Mouse (Mus musculus) heart, embryonic 16.5 days (tissue): ENCODE results near the gene Syne2. TPM values are rescaled to one million over a fixed set of nuclear protein-coding genes. Genes with fewer than 3 reads are reported as not detected.

Experiments
- ATAC-seq: fragments of 200-750 bp; cut with Nextera tagmentation; replicated peaks from 2 replicates; pipeline ENCODE4 v1.8.0; 2017; ENCODE audit warnings: moderate number of reproducible peaks; ENCODE audit not compliant: insufficient read depth, low FRiP score; ENCODE audit errors: extremely low read depth
- H3K27ac ChIP-seq: fragments of 300-500 bp; sonication (generic); 2 replicates; pipeline ENCODE4 v1.5.1; 2014; ENCODE audit warnings: mild to moderate bottlenecking, low read length, control low read depth, moderate library complexity
- H3K27me3 ChIP-seq: fragments of 300-500 bp; sonication (generic); 2 replicates; pipeline ENCODE4 v1.6.1; 2014; ENCODE audit warnings: low read length, mixed read lengths; ENCODE audit not compliant: control insufficient read depth, insufficient read depth
- H3K36me3 ChIP-seq: fragments of 300-500 bp; sonication (generic); 2 replicates; pipeline ENCODE4 v1.6.1; 2014; ENCODE audit not compliant: control insufficient read depth, insufficient read depth
- H3K4me1 ChIP-seq: fragments of 300-500 bp; sonication (generic); 2 replicates; pipeline ENCODE4 v1.6.1; 2014; ENCODE audit warnings: low read length, mixed read lengths; ENCODE audit not compliant: control insufficient read depth, insufficient read depth
- H3K4me2 ChIP-seq: fragments of 300-500 bp; sonication (generic); 2 replicates; pipeline ENCODE4 v1.6.1; 2014; ENCODE audit warnings: low read depth, mild to moderate bottlenecking, control low read depth, low read length
- H3K4me3 ChIP-seq: fragments of 300-500 bp; sonication (generic); 2 replicates; pipeline ENCODE4 v1.5.1; 2014; ENCODE audit warnings: mild to moderate bottlenecking, control low read depth, low read length
- H3K9ac ChIP-seq: fragments of 300-500 bp; sonication (generic); 2 replicates; pipeline ENCODE4 v1.6.1; 2014; ENCODE audit warnings: low read length, control low read depth
- H3K9me3 ChIP-seq: fragments of 300-500 bp; sonication (generic); replicated peaks from 2 replicates; pipeline ENCODE4 v1.6.1; 2016; ENCODE audit warnings: low read length; ENCODE audit not compliant: control insufficient read depth
- WGBS: fragments of 180-500 bp; shearing (Covaris S2); extraction: QIAGEN DNeasy Blood & Tissue Kit; methylation state at CpG from one replicate; pipeline ENCODE4 v1.1.7; 2014; 5-methylcytosine and 5-hydroxymethylcytosine counted together
- polyA plus RNA-seq: library from polyadenylated mRNA; unstranded; fragments of >200 nt; fragmentation: Nextera tagmentation; extraction: Ambion mirVana; gene quantifications from 2 replicates; pipeline ENCODE4 v1.2.1, GENCODE M21; 2015

Syne2 gene
- polyA plus RNA-seq, 1 experiment from 2014 or later = 38.4 TPM

DNA sequence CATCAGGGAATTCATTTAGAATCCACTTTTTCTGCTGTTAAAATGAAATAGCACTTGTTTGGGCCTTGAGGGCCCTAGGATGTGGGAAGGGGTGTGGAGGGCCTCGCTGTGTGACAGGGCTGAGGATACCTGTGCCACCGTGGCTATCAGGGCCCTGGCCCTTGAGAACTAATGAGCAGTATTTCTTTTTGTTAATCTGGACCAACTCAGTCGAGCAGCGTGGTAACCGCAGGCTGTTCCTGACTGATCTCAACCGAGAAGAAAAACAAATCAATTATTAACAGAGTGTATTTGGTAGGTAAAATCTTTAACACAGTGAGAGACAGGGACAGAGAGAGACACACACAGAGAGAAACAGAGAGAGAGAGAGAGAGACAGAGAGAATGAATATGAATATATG is 34.5 kb downstream of the Syne2 start:
- WGBS = 64% methylated on average over 6 of the region's 6 CpGs
- no peak overlapping the region for H3K9ac ChIP-seq
- H3K27me3 ChIP-seq = no peaks in the 10 kb centered on the region
- no peak for ATAC-seq
- no peak overlapping the region for H3K27ac ChIP-seq
- H3K36me3 ChIP-seq = no peaks in the 10 kb centered on the region
- peaks cover 33% of the 10 kb centered on the region for H3K4me1 ChIP-seq
- no peaks in the 10 kb centered on the region for H3K9me3 ChIP-seq
- no peak overlapping the region for H3K4me3 ChIP-seq
- no peak overlapping the region for H3K4me2 ChIP-seq

DNA sequence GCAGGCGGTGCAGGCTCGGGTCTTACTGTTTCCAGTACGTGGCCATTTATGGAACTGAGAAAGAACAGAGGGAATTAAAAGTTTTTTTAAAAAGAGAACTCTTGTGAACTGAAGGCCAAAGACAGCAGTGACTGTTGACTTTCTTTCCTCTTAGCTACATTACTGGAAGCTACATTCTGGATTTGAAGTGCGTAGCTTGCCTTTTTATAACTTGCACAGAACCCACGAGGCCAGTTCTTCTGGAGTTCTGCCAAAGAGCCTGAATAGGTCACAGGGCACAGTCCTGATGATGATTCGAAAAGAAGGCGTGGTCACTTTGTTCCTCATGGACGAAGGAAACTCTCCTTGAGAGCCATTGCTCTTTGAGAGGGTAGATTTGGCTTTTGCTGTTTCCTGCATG is 35.6 kb downstream of the Syne2 start:
- H3K9me3 ChIP-seq = no peaks in the 10 kb centered on the region
- 0 out of 2 replicates have a peak, but pooled peaks have one; percentile 21 for ATAC-seq
- H3K27ac ChIP-seq = peak overlapping the region; percentile 77
- peak overlapping the region; percentile 53 for H3K9ac ChIP-seq
- 7% methylated on average over 8 of the region's 8 CpGs for WGBS
- H3K4me3 ChIP-seq = peak overlapping the region; percentile 36
- no peaks in the 10 kb centered on the region for H3K36me3 ChIP-seq
- H3K27me3 ChIP-seq = no peaks in the 10 kb centered on the region
- peaks cover 33% of the 10 kb centered on the region for H3K4me1 ChIP-seq
- H3K4me2 ChIP-seq = peak overlapping the region; percentile 63

DNA sequence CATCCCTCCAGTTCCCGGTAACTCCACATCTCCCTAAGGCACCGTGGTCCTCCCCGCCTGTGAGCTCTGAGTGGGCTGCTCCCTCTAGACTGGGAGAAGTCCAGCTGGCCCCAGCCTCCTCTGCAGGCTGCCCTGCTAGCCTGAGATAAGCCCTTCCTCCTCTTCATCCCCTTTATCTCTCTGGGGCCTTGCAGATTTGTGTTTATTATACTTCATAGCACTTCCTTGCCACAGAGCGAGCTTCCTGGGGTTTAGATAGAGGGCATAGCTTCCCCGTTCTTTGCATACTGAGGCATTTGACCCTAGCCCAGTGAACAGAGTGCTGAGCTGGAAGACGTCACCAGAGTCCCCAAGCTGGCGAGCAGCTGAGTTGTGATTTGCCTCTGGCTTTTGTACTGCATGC is 37.1 kb downstream of the Syne2 start:
- H3K9ac ChIP-seq = peak overlapping the region; percentile 43; the same call in 1 of the 2 replicates
- no peaks in the 10 kb centered on the region for H3K27me3 ChIP-seq
- no peaks in the 10 kb centered on the region for H3K9me3 ChIP-seq
- ATAC-seq = peak; percentile 68
- peak overlapping the region; percentile 74 for H3K27ac ChIP-seq
- WGBS = 20% methylated on average over 7 of the region's 7 CpGs
- peaks cover 33% of the 10 kb centered on the region for H3K4me1 ChIP-seq
- H3K4me2 ChIP-seq = peak overlapping the region; percentile 41
- no peaks in the 10 kb centered on the region for H3K36me3 ChIP-seq
- no peak overlapping the region for H3K4me3 ChIP-seq

DNA sequence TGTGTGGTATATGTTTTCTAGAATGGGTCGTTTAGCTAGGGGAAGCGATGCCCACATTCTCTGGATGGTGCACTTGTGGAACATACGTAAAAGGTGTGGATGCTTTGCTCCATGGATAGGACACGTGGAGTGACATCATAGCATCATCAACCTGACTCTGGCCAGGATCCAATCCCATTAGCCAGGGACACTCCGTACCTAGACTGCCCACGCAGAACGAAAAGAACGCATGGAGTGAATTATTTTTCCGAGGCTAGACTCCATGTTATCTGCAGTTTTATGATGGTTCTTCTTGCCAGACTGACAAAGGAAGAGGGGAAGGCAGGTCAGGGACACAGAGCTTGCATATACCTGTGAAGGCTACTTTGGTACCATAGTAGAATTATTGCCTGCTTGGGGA is 37.7 kb downstream of the Syne2 start:
- no peak for ATAC-seq
- Histone ChIP-seq H3K4me1 (peaks cover 30% of the 10 kb centered on the region), H3K9me3 (no peaks in the 10 kb centered on the region), H3K4me3 (no peak overlapping the region), H3K27me3 (no peaks in the 10 kb centered on the region), H3K9ac (no peak overlapping the region; the same call in 1 of the 2 replicates), H3K27ac (peak overlapping the region; percentile 74), H3K4me2 (peak overlapping the region; percentile 6; the same call in 1 of the 2 replicates), H3K36me3 (no peaks in the 10 kb centered on the region)
- WGBS = 76% methylated on average over 9 of the region's 9 CpGs

DNA sequence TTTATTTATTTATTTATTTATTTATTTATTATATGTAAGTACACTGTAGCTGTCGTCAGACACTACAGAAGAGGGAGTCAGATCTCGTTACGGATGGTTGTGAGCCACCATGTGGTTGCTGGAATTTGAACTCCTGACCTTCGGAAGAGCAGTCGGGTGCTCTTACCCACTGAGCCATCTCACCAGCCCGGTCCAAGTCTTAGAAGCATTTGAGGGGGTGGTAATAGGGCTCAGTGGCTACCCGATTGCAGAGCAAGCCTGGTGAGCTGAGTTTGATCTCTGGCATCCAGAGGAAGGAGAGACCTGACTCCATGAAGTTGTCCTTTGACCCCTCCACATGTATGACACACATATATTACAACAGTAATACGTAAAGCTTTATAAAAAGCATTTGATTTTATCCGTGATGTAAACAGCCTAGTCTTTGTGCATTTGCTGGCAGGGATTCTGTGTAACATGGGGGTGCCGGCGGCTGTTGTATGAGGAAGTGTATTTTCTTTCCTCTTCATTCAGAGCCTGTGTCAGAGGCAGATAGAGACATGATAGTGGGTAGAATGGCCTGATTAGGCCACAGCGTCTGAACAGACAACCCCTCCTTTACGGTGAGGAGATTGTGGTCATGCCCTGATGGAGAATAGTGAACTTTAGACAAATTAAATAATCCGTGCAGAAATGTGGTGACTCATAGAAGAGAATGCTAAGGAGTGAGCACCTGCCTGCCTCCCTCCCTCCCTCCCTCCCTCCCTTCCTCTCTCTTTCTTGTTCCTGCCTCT is 38.3 kb downstream of the Syne2 start:
- no peak overlapping the region for H3K9ac ChIP-seq

DNA sequence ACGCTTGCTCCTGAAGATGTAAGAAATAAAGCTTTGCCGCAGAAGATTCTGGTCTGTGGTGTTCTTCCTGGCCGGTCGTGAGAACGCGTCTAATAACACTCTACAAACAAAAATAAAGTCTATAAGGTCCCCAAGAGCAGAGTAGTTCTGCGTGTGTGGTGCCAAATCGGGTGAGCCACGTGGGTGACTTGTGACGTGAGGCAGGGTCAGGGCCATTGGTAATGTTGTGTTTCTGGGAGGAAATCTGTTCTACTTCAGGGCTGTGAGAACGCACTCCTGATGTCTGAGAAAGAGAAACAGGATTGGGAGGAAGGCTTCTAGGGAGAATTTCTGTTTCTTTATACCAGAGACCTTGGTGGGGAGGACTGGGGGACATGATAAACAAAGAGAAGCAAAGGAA is 42.0 kb downstream of the Syne2 start:
- H3K4me1 ChIP-seq = peaks cover 16% of the 10 kb centered on the region
- 61% methylated on average over 10 of the region's 11 CpGs for WGBS
- no peaks in the 10 kb centered on the region for H3K36me3 ChIP-seq
- H3K4me3 ChIP-seq = no peak overlapping the region
- H3K9ac ChIP-seq = no peak overlapping the region
- no peaks in the 10 kb centered on the region for H3K9me3 ChIP-seq
- 0 out of 2 replicates have a peak overlapping the region, but pooled peaks have one; percentile 2 for H3K4me2 ChIP-seq
- ATAC-seq = no peak; the same call in 1 of the 2 replicates
- no peaks in the 10 kb centered on the region for H3K27me3 ChIP-seq
- peak overlapping the region; percentile 26; the same call in 1 of the 2 replicates for H3K27ac ChIP-seq

More for the DNA sequence above, 38.3 kb downstream of the Syne2 start:
- Histone ChIP-seq H3K27ac (no peak overlapping the region), H3K4me2 (no peak overlapping the region), H3K4me3 (no peak overlapping the region), H3K36me3 (no peaks in the 10 kb centered on the region), H3K27me3 (no peaks in the 10 kb centered on the region), H3K4me1 (peaks cover 30% of the 10 kb centered on the region), H3K9me3 (no peaks in the 10 kb centered on the region)
- no peak for ATAC-seq
- WGBS = 59% methylated on average over 14 of the region's 14 CpGs

DNA sequence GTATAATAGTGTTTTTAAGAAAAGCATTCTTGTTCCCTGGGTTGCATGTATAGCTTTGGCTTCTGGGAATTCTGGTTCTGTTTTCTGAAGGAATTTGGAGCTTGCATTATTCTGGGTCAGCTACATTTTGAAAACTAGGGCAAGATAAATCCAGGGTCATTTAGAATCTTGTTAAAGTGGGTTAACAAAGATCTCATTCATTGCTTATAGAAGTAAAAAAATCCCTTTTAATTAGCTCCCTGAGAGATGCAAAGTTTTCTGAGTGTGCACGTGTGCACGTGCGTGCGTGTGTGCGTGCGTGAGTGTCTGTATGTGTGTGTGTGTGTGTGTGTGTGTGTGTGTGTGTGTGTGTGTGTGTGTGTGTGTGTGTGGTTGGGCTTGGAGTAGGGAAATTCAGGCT is 42.9 kb downstream of the Syne2 start:
- H3K36me3 ChIP-seq = no peaks in the 10 kb centered on the region
- no peak for ATAC-seq
- H3K9me3 ChIP-seq = no peaks in the 10 kb centered on the region
- no peak overlapping the region for H3K4me2 ChIP-seq
- H3K4me1 ChIP-seq = peaks cover 7% of the 10 kb centered on the region; the same call in 1 of the 2 replicates
- 93% methylated on average over 6 of the region's 6 CpGs for WGBS
- H3K27me3 ChIP-seq = no peaks in the 10 kb centered on the region
- H3K9ac ChIP-seq = no peak overlapping the region
- no peak overlapping the region for H3K4me3 ChIP-seq
- no peak overlapping the region for H3K27ac ChIP-seq

DNA sequence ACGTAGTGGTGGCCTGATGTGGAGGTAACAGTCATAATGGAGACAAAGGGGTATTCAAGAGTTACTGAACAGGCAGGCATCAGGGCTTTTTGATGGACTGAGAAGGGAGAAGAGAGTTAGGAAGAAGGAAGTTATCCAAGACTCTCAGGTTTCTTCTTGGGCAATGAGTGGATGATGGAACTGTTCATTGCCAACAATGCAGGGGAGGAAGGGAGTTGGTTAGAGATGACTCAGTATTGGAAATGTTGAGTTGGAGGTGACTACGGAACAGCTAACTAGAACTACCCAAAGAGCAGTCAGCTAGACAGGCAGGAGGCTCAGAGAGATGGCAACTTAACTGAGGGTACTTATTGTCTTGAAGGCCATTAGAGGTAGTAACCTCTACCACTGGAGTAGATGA is 47.2 kb downstream of the Syne2 start:
- 91% methylated on average over 2 of the region's 2 CpGs for WGBS
- Histone ChIP-seq H3K27me3 (no peaks in the 10 kb centered on the region), H3K36me3 (no peaks in the 10 kb centered on the region), H3K4me3 (no peak overlapping the region), H3K9ac (no peak overlapping the region), H3K4me2 (no peak overlapping the region), H3K4me1 (peaks cover 20% of the 10 kb centered on the region), H3K9me3 (no peaks in the 10 kb centered on the region), H3K27ac (no peak overlapping the region)
- no peak for ATAC-seq
